Mouse (Mus musculus): ENCODE results near the gene Cpsf4.
"Not testable (repeated sequence)": the region's sequence is repeated elsewhere in the genome, so short reads cannot be mapped to it uniquely, and the experiment has no call there.

Cpsf4 gene

DNA sequence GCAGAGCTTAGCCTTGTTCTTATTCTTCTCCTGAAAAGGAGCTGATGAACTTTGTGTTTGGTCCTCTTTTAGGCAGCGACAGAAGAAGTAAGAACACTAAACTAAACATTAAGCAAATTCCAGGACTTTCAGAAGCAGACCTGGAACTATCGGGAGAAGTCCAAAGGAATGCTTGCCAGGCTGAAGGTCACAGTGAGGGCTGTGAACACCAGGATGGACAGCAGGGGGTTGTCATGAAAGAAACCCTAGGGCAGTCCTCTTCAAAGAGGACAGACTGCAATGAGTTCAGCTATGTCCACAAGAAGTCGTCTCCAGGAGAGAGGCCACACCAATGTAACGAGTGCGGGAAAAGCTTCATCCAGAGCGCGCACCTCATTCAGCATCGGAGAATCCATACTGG is 53.0 kb downstream of the Cpsf4 start:
- intact Hi-C loops (cut with DNase I): loop anchor here (10.0 kb wide), 1 partner anchor 145 kb away; no protein-coding TSS in a partner anchor

DNA sequence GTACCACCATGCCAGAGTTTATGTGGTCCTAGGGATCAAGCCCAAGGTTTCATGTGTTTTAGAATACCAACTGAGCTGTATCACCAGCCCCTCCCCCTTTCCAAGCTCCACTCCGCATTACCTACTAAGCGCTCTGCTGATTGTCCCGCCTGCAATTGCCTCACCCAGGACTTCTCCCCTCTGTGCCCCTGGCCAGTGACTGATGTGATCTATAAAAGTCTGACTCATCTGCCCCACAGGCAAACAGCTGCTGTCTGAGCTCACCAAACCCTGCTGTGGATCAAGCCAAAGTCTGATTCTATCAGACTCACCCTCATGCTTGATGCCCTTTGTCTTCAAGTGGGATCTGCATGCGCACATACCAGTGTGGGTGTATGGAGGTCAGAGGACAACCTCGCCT is 55.8 kb downstream of the Cpsf4 start:
- intact Hi-C loops (cut with DNase I): no loop called here

DNA sequence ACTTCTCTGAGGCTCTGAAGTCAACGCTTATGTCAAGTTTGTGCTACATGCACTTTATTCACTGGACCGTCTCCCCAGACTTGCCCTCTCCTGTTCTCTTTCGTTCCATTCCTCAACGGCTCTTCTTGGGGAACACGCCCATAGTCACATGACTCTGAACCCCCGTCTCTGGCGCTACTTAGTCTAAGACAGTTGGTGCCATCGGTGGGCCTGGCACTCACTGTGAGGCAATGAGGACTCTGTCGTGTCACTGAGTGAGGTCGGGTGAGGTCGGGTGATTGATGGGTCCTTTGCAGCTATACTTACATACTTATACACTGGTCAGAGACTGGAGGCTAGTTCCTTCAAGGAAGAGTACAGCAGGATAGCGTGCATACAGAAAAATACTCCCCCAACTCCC is 56.4 kb downstream of the Cpsf4 start:
- intact Hi-C loops (cut with DNase I): no loop called here

DNA sequence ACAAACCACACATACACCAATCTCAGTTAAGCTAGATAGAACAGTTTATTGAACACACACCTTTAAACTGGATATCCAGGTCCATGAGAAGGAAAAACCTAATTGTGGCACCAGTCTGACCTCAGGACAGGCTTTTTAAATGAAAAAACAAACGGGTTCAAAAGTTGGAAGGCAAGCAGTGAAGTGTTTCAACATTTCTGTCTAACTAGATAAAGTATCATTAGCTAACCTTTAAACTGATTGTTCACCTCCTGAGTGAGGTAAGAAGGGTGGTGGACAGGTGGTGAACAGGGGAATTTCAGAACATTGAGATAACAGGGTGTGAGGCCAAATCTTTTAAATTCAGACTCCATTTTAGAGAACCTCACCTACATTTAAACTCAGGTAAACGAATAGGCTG is 59.4 kb downstream of the Cpsf4 start:
- intact Hi-C loops (cut with DNase I): no loop called here

DNA sequence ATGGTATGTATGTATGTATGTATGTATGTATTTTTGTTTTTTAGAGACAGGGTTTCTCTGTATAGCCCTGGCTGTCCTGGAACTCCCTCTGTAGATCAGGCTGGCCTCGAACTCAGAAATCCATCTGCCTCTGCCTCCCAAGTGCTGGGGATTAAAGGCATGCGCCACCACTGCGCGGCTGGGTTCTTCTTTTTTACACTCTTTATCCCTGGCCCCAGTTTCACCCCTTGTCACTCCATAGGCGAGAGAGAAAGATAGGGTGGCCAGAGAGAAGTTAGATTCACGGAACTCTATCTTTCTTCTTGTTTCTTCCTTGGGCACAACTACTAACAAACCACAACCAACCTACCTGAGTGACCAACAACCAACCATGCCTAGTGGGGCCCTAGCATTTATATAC is 62.3 kb downstream of the Cpsf4 start:
- intact Hi-C loops (cut with DNase I): not testable (repeated sequence)

DNA sequence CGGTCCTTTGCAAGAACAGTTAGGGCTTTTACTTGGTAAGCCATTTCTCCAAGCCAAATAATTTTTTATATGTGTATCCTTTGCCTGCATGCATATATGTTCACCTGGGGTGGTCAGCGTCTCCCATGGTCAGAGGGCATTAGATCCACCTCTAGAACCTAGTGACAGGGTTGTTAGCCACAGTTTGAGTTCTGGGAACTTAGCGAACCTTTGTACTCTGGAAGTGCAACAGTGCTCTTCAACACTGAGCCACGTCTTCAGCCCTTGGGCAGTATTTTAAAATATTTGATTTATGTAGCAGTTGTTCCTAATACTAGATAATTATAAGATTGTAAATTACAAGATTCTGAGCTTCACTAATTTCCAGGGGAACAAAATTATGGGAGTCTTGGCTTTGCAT is 63.6 kb downstream of the Cpsf4 start:
- intact Hi-C loops (cut with DNase I): loop anchor here (5.0 kb wide), 1 partner anchor 52 kb away; the partner anchor contains the start of gene Zscan25

DNA sequence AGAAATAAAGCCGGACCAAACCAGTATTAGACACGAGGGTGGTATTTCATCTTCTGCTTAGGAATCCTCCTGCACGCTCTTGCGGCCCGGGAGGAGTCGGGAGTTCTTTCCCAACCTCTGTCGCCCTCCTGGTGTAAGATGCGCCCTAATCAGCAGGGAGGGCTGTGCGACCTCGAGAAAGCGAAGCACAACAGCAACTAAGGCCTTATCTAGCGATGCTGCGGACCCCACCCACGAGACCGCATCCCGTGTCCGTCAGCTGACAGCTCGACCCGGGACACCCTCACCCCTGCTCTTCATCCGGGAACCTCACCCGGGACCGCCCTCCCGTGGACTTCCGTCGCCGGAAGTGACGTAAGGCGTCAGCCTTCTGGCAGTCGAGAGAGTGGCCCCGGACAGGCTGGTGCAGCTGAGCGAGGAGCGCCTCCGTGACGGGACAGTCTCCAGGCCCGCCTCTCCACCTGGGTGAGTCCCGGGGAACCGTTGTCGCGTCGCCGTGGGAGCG is 64.4 kb downstream of the Cpsf4 start, which contains the start of gene Zfp655:
TSS of gene Zfp655 (plus strand) at position 349 of the 505 bp plus-strand sequence.
- intact Hi-C loops (cut with DNase I): loop anchor here (5.0 kb wide), 1 partner anchor 51 kb away; the partner anchor contains the start of gene Zscan25
